Mouse (Mus musculus) E14TG2a.4 (cell line): ENCODE measurements around the gene Ufd1.

ENCODE experiments used
- CTCF ChIP-seq: conservative IDR thresholded peaks from 2 replicates; pipeline ENCODE4 v1.5.1; 2014; ENCODE audit warnings: low read length
- NANOG ChIP-seq: IDR thresholded peaks from 2 replicates; pipeline ENCODE4 v1.6.1; 2014; ENCODE audit warnings: borderline replicate concordance, low read length, mixed read lengths
- POU5F1 ChIP-seq: IDR thresholded peaks from 2 replicates; pipeline ENCODE4 v1.6.1; 2014; ENCODE audit warnings: low read length, borderline replicate concordance

- no peak for TF ChIP-seq CTCF
- TF ChIP-seq NANOG: peak; percentile 46; the same call in 1 of the 2 replicates
- TF ChIP-seq POU5F1: peak; percentile 34; the same call in 1 of the 2 replicates
Measured at GRCm38 (mm10) chr16:18769501-18769900, 42.1 kb upstream of the Ufd1 start.
